Mouse (Mus musculus) naive thymus-derived CD4-positive, alpha-beta T cell, adult 2 months (primary cell): ENCODE results near the gene Gm11037.
A peak's percentile ranks its signal among the peaks of the same experiment; 100 is the strongest.

Experiments
- DNase-seq: peaks from one replicate; pipeline ENCODE4 v3.0.0-alpha.2; 2011; ENCODE audit warnings: low read depth

Gene Gm11037

GRCm38 (mm10) chr2:131128636-131129157 is 4.6 kb upstream of the Gm11037 start:
- no peak for DNase-seq

GRCm38 (mm10) chr2:131129836-131130235 is 3.5 kb upstream of the Gm11037 start:
- DNase-seq: no peak

GRCm38 (mm10) chr2:131130849-131131248 is 2.4 kb upstream of the Gm11037 start:
- no peak for DNase-seq

- no peak for DNase-seq
Observed at GRCm38 (mm10) chr2:131132111-131132888, 997 bp upstream of the Gm11037 start.

GRCm38 (mm10) chr2:131134381-131134780 is 1.1 kb downstream of the Gm11037 start:
- DNase-seq: no peak

- no peak for DNase-seq
Observed at GRCm38 (mm10) chr2:131134826-131135400, 1.6 kb downstream of the Gm11037 start.

- no peak for DNase-seq
Observed at GRCm38 (mm10) chr2:131135521-131136139, 2.3 kb downstream of the Gm11037 start.

GRCm38 (mm10) chr2:131138296-131138695 is 5.0 kb downstream of the Gm11037 start:
- DNase-seq: no peak

GRCm38 (mm10) chr2:131138760-131139159 is 5.5 kb downstream of the Gm11037 start:
- DNase-seq: no peak

- no peak for DNase-seq
Observed at GRCm38 (mm10) chr2:131139287-131139686, 6.0 kb downstream of the Gm11037 start.

- no peak for DNase-seq
Observed at GRCm38 (mm10) chr2:131139886-131140532, 6.7 kb downstream of the Gm11037 start.

GRCm38 (mm10) chr2:131140533-131140905 is 7.2 kb downstream of the Gm11037 start:
- no peak for DNase-seq

GRCm38 (mm10) chr2:131141336-131141986 is 8.2 kb downstream of the Gm11037 start:
- no peak for DNase-seq

- peak; percentile 59 for DNase-seq
Observed at GRCm38 (mm10) chr2:131142592-131142991, 9.3 kb downstream of the Gm11037 start.

- no peak for DNase-seq
Observed at GRCm38 (mm10) chr2:131143007-131143780, 9.9 kb downstream of the Gm11037 start.

GRCm38 (mm10) chr2:131145121-131145520 is 11.8 kb downstream of the Gm11037 start:
- DNase-seq: no peak

- no peak for DNase-seq
Observed at GRCm38 (mm10) chr2:131145536-131145935, 12.2 kb downstream of the Gm11037 start.

GRCm38 (mm10) chr2:131146193-131147042 is 13.1 kb downstream of the Gm11037 start:
- no peak for DNase-seq

- DNase-seq: no peak
Observed at GRCm38 (mm10) chr2:131147043-131147365, 13.7 kb downstream of the Gm11037 start.
